Mouse (Mus musculus): ENCODE measurements around the gene H2afy2. TPM values are rescaled to one million over a fixed set of nuclear protein-coding genes. Genes with fewer than 3 reads are reported as not detected.

The H2afy2 gene
- polyA plus RNA-seq, 1 experiment = not detected

DNA sequence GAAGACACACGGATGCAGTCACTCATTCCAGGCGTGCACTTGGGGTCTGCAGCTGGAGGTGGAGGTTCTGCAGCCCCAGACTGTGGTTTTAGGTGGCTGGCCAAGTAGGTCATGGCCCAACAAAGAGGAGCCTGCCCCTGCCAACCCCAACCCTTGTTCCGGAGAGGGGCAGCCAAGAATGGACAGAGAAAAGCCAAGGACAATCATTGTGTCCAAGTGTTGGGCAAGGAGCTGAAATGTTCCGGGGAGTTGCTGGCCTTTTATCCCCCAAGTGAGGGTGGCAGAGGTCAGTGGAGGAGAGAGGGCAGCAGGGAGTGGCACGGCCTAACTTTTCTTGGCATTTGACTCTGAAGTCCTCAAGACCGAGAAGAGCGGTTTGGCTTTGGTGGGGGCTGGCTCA, 63.6 kb downstream of the H2afy2 start:
- H3K27ac ChIP-seq (replicated peaks; ENCODE audit: low read depth, low read length) = peak overlapping the region; percentile 95
- H3K4me1 ChIP-seq (ENCODE audit: control insufficient read depth, insufficient read depth, insufficient read length, low read length) = peaks cover 8% of the 10 kb centered on the region
- H3K4me3 ChIP-seq (ENCODE audit: insufficient read depth, low read depth, low read length) = peak overlapping the region; percentile 24; the same call in 1 of the 2 replicates

- Histone ChIP-seq H3K27ac (replicated peaks; ENCODE audit: low read depth, low read length) (peak overlapping the region; percentile 97), H3K4me3 (ENCODE audit: insufficient read depth, low read depth, low read length) (no peak overlapping the region), H3K4me1 (ENCODE audit: control insufficient read depth, insufficient read depth, insufficient read length, low read length) (peaks cover 7% of the 10 kb centered on the region)
Measured at GRCm38 (mm10) chr10:61717406-61718296, 66.3 kb downstream of the H2afy2 start.

GRCm38 (mm10) chr10:61715996-61716864, 67.7 kb downstream of the H2afy2 start:
- H3K4me1 ChIP-seq (ENCODE audit: control insufficient read depth, insufficient read depth, insufficient read length, low read length) = 0 out of 2 replicates have a peak, but pooled peaks cover 2% of the 10 kb centered on the region
- peak overlapping the region; percentile 97 for H3K27ac ChIP-seq (replicated peaks; ENCODE audit: low read depth, low read length)
- peak overlapping the region; percentile 90 for H3K4me3 ChIP-seq (ENCODE audit: insufficient read depth, low read depth, low read length)

- Histone ChIP-seq H3K27ac (replicated peaks; ENCODE audit: low read depth, low read length) (peak overlapping the region; percentile 97), H3K4me1 (ENCODE audit: control insufficient read depth, insufficient read depth, insufficient read length, low read length) (0 out of 2 replicates have a peak, but pooled peaks cover 2% of the 10 kb centered on the region), H3K4me3 (ENCODE audit: insufficient read depth, low read depth, low read length) (peak overlapping the region; percentile 90)
Measured at GRCm38 (mm10) chr10:61715462-61715837, 68.5 kb downstream of the H2afy2 start.

DNA sequence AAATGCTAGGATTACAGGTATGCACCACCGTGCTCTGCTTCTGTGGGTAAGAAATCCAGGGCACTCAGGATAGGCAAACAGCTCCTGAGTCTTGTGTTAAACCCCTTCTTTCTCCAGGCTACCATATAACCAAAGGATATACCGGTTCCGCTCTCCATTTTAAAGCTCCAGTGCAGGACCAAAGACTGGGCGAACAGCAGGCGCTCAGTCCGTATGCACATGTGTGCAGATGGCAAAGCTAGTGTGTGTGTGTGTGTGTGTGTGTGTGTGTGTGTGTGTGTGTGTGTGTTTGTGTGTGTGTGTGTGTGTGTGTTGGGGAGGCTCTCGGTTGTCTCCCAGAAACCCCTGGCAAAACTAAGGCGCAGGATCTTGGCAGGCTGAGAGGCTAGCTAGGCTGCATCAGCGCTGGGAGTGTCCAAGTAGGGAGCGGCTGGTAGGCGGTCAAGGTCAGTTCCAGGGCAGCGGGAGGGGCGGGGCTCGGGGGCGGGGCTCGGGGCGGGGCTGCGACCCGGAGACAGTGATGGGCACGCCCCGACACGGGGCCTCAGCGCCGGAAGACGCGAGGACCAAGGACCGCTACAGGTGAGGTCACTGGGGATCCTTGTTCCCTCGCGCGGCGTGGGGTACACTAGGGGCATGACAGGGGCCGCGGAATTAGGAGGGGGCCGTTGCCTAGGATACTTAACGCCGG, 69.0 kb downstream of the H2afy2 start, which contains the start of gene Aifm2:
Gene Aifm2, plus strand, starts transcription at position 493 of the 691 bp plus-strand sequence.
- H3K4me1 ChIP-seq (ENCODE audit: control insufficient read depth, insufficient read depth, insufficient read length, low read length) = 0 out of 2 replicates have a peak, but pooled peaks cover 2% of the 10 kb centered on the region
- H3K4me3 ChIP-seq (ENCODE audit: insufficient read depth, low read depth, low read length) = peak within 1 kb of the TSS; percentile 90
- peak within 1 kb of the TSS; percentile 97 for H3K27ac ChIP-seq (replicated peaks; ENCODE audit: low read depth, low read length)

DNA sequence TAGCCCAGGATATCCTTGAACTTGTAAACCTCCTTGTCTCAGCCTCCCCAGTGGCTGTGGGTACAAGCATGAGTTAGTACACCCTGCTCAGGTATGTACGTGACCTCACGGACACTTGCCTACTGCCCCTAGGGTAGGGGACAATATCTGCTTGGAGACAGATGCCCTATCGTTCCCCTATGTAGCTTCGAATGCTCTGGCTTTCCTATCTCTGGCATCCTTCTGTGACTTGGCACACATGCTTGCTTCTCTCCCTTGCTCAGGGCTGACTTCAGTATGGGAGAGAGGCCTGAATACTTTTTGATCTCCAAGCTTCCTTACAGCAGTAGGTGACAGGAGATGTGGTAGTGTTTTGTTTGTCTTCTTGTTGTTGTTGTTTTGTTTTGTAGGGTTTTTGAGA, 69.8 kb downstream of the H2afy2 start:
- no peak overlapping the region for H3K4me3 ChIP-seq (ENCODE audit: insufficient read depth, low read depth, low read length)
- no peak overlapping the region for H3K27ac ChIP-seq (replicated peaks; ENCODE audit: low read depth, low read length)
- H3K4me1 ChIP-seq (ENCODE audit: control insufficient read depth, insufficient read depth, insufficient read length, low read length) = 0 out of 2 replicates have a peak, but pooled peaks cover 2% of the 10 kb centered on the region

DNA sequence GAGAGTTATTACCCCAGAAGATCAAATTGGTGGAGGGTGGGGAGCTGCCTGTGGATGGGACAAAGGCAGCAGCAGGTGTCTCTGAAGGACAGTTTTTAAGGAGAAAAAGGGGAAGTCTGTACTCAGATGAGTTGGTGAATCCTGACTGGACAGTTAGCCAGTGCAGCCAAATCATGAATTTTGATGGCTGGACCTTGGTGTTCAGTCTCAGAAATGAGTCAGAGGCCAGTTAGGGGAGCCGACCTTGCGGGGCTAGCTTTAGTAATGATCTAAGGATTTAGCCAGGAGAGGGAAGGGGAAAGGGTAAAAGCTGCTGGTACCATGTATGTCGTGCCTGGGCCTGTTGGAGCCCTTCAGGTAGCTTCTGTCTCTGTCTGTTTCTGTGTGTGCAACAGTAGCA, 70.3 kb downstream of the H2afy2 start:
- Histone ChIP-seq H3K4me3 (ENCODE audit: insufficient read depth, low read depth, low read length) (no peak overlapping the region), H3K4me1 (ENCODE audit: control insufficient read depth, insufficient read depth, insufficient read length, low read length) (0 out of 2 replicates have a peak, but pooled peaks cover 2% of the 10 kb centered on the region), H3K27ac (replicated peaks; ENCODE audit: low read depth, low read length) (no peak overlapping the region)

GRCm38 (mm10) chr10:61706412-61707375, 77.3 kb downstream of the H2afy2 start:
- Histone ChIP-seq H3K27ac (replicated peaks; ENCODE audit: low read depth, low read length) (no peak overlapping the region), H3K4me3 (ENCODE audit: insufficient read depth, low read depth, low read length) (no peak overlapping the region), H3K4me1 (ENCODE audit: control insufficient read depth, insufficient read depth, insufficient read length, low read length) (no peaks in the 10 kb centered on the region; the same call in 1 of the 2 replicates)

GRCm38 (mm10) chr10:61704663-61705062, 79.3 kb downstream of the H2afy2 start:
- Histone ChIP-seq H3K4me1 (ENCODE audit: control insufficient read depth, insufficient read depth, insufficient read length, low read length) (no peaks in the 10 kb centered on the region; the same call in 1 of the 2 replicates), H3K27ac (replicated peaks; ENCODE audit: low read depth, low read length) (no peak overlapping the region), H3K4me3 (ENCODE audit: insufficient read depth, low read depth, low read length) (no peak overlapping the region)

DNA sequence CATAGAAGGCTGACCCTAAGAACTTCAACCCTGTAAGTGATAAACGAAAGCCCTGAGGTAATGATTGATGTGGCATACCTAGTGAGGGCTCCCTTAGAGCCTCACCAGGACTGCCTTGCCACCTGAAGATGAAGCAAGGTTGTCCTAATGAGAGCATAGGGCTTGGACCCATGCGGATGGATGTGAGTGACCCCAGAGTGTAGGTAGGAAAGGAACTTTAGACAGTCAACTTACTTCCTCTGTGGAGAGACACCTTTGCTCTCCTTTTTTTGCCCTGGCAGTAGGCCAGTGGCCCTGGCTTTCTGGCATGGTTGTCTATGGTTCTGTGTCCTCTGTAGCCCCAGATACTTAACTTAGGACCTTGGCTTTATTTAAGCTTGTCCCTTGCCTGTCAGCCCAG, 86.9 kb downstream of the H2afy2 start:
- Histone ChIP-seq H3K27ac (replicated peaks; ENCODE audit: low read depth, low read length) (peak overlapping the region; percentile 94), H3K4me3 (ENCODE audit: insufficient read depth, low read depth, low read length) (peak overlapping the region; percentile 80), H3K4me1 (ENCODE audit: control insufficient read depth, insufficient read depth, insufficient read length, low read length) (peaks cover 7% of the 10 kb centered on the region)

DNA sequence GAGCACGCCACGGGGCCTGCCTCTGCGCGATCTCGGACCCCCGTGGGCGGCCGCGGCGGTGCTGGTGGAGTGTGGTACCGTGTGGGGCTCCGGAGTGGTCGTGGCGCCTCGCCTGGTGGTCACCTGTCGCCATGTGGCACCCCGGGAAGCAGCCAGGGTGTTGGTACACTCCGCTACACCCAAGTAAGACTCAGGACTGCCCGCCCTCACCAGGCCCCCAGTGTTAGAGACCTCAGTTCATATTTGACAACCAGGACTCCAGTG, 87.5 kb downstream of the H2afy2 start:
- H3K4me3 ChIP-seq (ENCODE audit: insufficient read depth, low read depth, low read length) = peak overlapping the region; percentile 80
- peaks cover 7% of the 10 kb centered on the region for H3K4me1 ChIP-seq (ENCODE audit: control insufficient read depth, insufficient read depth, insufficient read length, low read length)
- peak overlapping the region; percentile 94 for H3K27ac ChIP-seq (replicated peaks; ENCODE audit: low read depth, low read length)

DNA sequence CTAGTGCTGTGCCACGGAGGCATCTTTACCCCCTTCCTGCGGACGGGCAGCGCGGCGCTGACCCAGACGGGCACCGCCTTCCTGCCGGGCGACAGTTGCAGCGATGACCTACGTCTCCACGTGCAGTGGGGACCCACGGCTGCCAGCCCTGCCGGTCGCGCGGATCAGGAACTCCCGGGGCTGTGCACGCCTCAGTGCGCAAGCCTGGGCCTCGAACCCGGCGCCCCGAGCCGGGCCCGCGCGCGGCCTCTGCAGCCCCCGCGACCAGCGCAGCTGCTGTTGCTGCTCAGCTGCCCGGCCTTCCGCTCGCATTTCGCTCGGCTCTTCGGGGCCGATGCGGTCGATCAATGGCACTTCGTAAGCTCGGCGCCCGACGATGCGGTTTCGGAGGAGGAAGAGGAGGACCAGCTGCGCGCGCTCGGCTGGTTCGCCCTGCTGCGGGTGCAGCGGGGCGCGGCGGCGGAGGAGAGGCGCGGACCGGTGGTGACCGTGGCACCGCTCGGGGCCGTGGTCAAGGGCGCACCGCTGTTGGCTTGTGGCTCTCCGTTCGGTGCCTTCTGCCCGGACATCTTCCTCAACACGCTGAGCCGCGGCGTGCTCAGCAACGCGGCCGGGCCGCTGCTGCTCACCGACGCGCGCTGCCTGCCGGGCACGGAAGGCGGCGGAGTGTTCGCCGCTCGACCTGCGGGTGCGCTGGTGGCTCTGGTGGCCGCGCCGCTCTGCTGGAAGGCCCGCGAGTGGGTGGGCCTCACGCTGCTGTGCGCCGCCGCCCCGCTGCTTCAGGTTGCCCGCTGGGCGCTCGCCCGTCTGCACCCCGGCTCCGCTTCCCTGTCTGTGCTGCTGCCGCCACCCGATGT, 88.0 kb downstream of the H2afy2 start:
- Histone ChIP-seq H3K27ac (replicated peaks; ENCODE audit: low read depth, low read length) (peak overlapping the region; percentile 94), H3K4me3 (ENCODE audit: insufficient read depth, low read depth, low read length) (peak overlapping the region; percentile 80), H3K4me1 (ENCODE audit: control insufficient read depth, insufficient read depth, insufficient read length, low read length) (peaks cover 7% of the 10 kb centered on the region)
